Mouse (Mus musculus) lung, postnatal 0 days (tissue): ENCODE results near the gene Ppdpf.

Source experiments
- CTCF ChIP-seq: IDR thresholded peaks from 2 replicates; pipeline ENCODE4 v1.5.1; 2016; ENCODE audit warnings: antibody characterized with exemption, mild to moderate bottlenecking
- EP300 ChIP-seq: IDR thresholded peaks from 2 replicates; pipeline ENCODE4 v1.6.1; 2016; ENCODE audit warnings: antibody characterized with exemption, mild to moderate bottlenecking, control low read depth

GRCm38 (mm10) chr2:181153131-181153530 is 33.9 kb upstream of the Ppdpf start:
- TF ChIP-seq CTCF (no peak), EP300 (no peak)
